Mouse (Mus musculus) central nervous system, embryonic 11.5 days (tissue): Measurements from ENCODE around the gene Dnajb7. TPM values are rescaled to one million over a fixed set of nuclear protein-coding genes. Genes with fewer than 3 reads are reported as not detected.

Experiments
- polyA plus RNA-seq: library from polyadenylated mRNA; depleted of rRNA; stranded (reverse); fragments of >200 nt; gene quantifications from 2 replicates; pipeline ENCODE4 v1.2.3, GENCODE M21; 2012; rRNA removed

Gene Dnajb7
- polyA plus RNA-seq = not detected in 2 replicates

GRCm38 (mm10) chr15:81408199-81408598 lies at the start of gene Dnajb7:
TSS of gene Dnajb7 (minus strand) at chr15:81408299.

GRCm38 (mm10) chr15:81399638-81400315 lies 8.3 kb downstream of the Dnajb7 start, which contains the start of the genes St13 and Xpnpep3:
TSS of gene St13 (minus strand) at chr15:81400077.
TSS of gene Xpnpep3 (plus strand) at chr15:81400138.

GRCm38 (mm10) chr15:81360345-81361021 lies 47.6 kb downstream of the Dnajb7 start, which contains the start of gene Slc25a17:
TSS of gene Slc25a17 (minus strand) at chr15:81360812.

Other genes with a start within 250 kb of the Dnajb7 start
- 20.9 and 22.8 TPM in 2 replicates for gene Mrtfa, start 217.5 kb downstream of the Dnajb7 start, polyA plus RNA-seq
- gene Mchr1, start 172.8 kb downstream of the Dnajb7 start, polyA plus RNA-seq = 0.31 and 0.77 TPM in 2 replicates
- gene Slc25a17, start 47.5 kb downstream of the Dnajb7 start, polyA plus RNA-seq = 62.4 and 84.3 TPM in 2 replicates
- gene St13, start 8.2 kb downstream of the Dnajb7 start, polyA plus RNA-seq = 123 and 279 TPM in 2 replicates
- gene Xpnpep3, start 8.2 kb downstream of the Dnajb7 start, polyA plus RNA-seq = 6.0 and 9.5 TPM in 2 replicates
- 245 and 304 TPM in 2 replicates for gene Rbx1, start 58.0 kb upstream of the Dnajb7 start, polyA plus RNA-seq
- gene Ep300, start 177.1 kb upstream of the Dnajb7 start, polyA plus RNA-seq = 43.5 and 52.3 TPM in 2 replicates